Mouse (Mus musculus) heart, embryonic 12.5 days (tissue): ENCODE results near the gene Snai1. TPM values are rescaled to one million over a fixed set of nuclear protein-coding genes. Genes with fewer than 3 reads are reported as not detected.
A peak's percentile ranks its signal among the peaks of the same experiment; 100 is the strongest.

Experiments used
- ATAC-seq: fragments of 200-750 bp; cut with Nextera tagmentation; 2 replicates; pipeline ENCODE4 v1.8.0; 2017; ENCODE audit warnings: moderate TSS enrichment, moderate library complexity; ENCODE audit not compliant: insufficient number of reproducible peaks, low FRiP score
- H3K27ac ChIP-seq: fragments of 300-500 bp; sonication (generic); 2 replicates; pipeline ENCODE4 v1.5.1; 2016; ENCODE audit warnings: mild to moderate bottlenecking, moderate library complexity; ENCODE audit not compliant: poor library complexity, severe bottlenecking
- H3K27me3 ChIP-seq: fragments of 300-500 bp; sonication (generic); replicated peaks from 2 replicates; pipeline ENCODE4 v1.6.1; 2016; ENCODE audit warnings: mild to moderate bottlenecking, moderate library complexity
- H3K36me3 ChIP-seq: fragments of 300-500 bp; sonication (generic); 2 replicates; pipeline ENCODE4 v1.6.1; 2016; ENCODE audit warnings: mild to moderate bottlenecking, moderate library complexity
- H3K4me1 ChIP-seq: fragments of 300-500 bp; sonication (generic); replicated peaks from 2 replicates; pipeline ENCODE4 v1.6.1; 2016; ENCODE audit warnings: mild to moderate bottlenecking
- H3K4me2 ChIP-seq: fragments of 300-500 bp; sonication (generic); 2 replicates; pipeline ENCODE4 v1.6.1; 2016; ENCODE audit warnings: mild to moderate bottlenecking, moderate library complexity
- H3K4me3 ChIP-seq: fragments of 300-500 bp; sonication (generic); 2 replicates; pipeline ENCODE4 v1.5.1; 2016; ENCODE audit warnings: mild to moderate bottlenecking
- H3K9ac ChIP-seq: fragments of 300-500 bp; sonication (generic); 2 replicates; pipeline ENCODE4 v1.6.1; 2016; ENCODE audit warnings: mild to moderate bottlenecking, moderate library complexity
- H3K9me3 ChIP-seq: fragments of 300-500 bp; sonication (generic); replicated peaks from 2 replicates; pipeline ENCODE4 v1.6.1; 2016; ENCODE audit warnings: mild to moderate bottlenecking, moderate library complexity
- WGBS: fragments of 180-500 bp; shearing (Covaris S2); methylation state at CpG from one replicate; pipeline ENCODE4 v1.1.7; 2016; 5-methylcytosine and 5-hydroxymethylcytosine counted together
- polyA plus RNA-seq: library from polyadenylated mRNA; unstranded; fragments of >200 nt; fragmentation: Nextera tagmentation; extraction: Ambion mirVana; gene quantifications from 2 replicates; pipeline ENCODE4 v1.2.1, GENCODE M21; 2016

Gene Snai1
- 18.8 and 21.4 TPM in 2 replicates for polyA plus RNA-seq

- peak; percentile 93 for ATAC-seq
- Histone ChIP-seq H3K9me3 (no peaks in the 10 kb centered on the region), H3K4me3 (peak within 1 kb of the TSS; percentile 61), H3K36me3 (peaks cover 12% of the 10 kb centered on the region), H3K4me1 (peaks cover 53% of the 10 kb centered on the region), H3K9ac (peak within 1 kb of the TSS; percentile 81), H3K4me2 (peak within 1 kb of the TSS; percentile 89), H3K27me3 (peaks cover 39% of the 10 kb centered on the region), H3K27ac (peak within 1 kb of the TSS; percentile 12)
- under 1% methylated on average over 58 of the region's 58 CpGs for WGBS
Observed at GRCm38 (mm10) chr2:167537476-167538297, at the start of gene Snai1. Snai1 (plus strand) TSS chr2:167538195.

- H3K9ac ChIP-seq = peak overlapping the region; percentile 95
- WGBS = 79% methylated on average over 4 of the region's 4 CpGs
- H3K4me2 ChIP-seq = peak overlapping the region; percentile 87
- no peak overlapping the region for H3K27ac ChIP-seq
- no peaks in the 10 kb centered on the region for H3K9me3 ChIP-seq
- ATAC-seq = no peak
- H3K4me3 ChIP-seq = peak overlapping the region; percentile 96; the same call in 1 of the 2 replicates
- no peaks in the 10 kb centered on the region for H3K27me3 ChIP-seq
- peaks cover 14% of the 10 kb centered on the region; the same call in 1 of the 2 replicates for H3K36me3 ChIP-seq
- H3K4me1 ChIP-seq = peaks cover 38% of the 10 kb centered on the region
Observed at GRCm38 (mm10) chr2:167490813-167491525, 47.0 kb upstream of the Snai1 start.

DNA sequence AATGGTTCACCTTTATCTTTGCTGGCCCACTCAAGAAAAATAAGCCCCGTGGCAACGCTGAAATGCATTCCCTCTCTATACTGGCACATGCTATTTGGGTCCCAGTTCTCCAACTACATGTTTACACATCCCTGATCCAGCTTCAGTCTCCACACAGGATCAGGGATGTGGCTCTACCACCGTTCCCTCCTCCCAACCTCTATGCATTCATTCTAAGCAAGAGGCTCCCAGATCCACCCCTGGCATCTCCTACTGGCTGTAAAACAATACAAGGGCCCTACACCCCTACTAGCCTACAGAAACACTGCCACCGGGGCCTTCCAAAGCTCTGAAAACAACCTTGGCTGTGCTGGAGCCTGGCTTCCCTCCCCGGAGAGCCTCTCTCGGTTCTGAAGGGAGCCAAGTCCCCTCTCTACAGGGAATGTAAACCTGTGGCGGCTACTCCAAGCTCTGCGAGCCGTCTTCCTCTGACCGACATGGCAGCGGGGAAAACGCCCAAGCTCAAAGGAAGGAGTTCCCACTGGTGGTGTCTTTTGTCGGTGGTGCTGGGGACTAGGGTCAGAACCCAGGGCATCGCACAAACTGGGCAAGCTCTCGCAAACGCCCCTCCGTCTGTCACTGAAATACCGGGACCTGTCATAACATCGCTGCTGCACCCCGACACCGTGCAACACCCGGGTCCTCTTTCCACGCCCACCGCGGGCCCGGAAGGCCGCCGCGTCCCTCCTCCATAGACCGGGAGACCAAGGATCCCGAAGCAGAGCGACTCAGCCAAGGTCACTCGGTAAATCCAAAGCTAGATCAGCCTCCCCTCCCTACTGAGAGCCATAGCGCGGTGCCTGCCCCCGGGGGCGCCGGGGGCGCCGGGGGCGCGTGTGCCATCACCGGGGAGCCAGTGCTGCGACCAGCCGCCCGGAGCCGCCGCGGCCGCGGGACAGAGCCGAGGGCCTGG is 46.0 kb upstream of the Snai1 start, which contains the start of gene Rnf114:
Gene Rnf114, plus strand, starts transcription at position 889 of the 952 bp plus-strand sequence.
- Histone ChIP-seq H3K9me3 (no peaks in the 10 kb centered on the region), H3K27ac (peak within 1 kb of the TSS; percentile 93), H3K9ac (peak within 1 kb of the TSS; percentile 95), H3K4me3 (peak within 1 kb of the TSS; percentile 96), H3K4me2 (peak within 1 kb of the TSS; percentile 87), H3K4me1 (peaks cover 27% of the 10 kb centered on the region), H3K36me3 (peaks cover 12% of the 10 kb centered on the region; the same call in 1 of the 2 replicates), H3K27me3 (no peaks in the 10 kb centered on the region)
- WGBS = 3% methylated on average over 52 of the region's 52 CpGs
- peak; percentile 43 for ATAC-seq

DNA sequence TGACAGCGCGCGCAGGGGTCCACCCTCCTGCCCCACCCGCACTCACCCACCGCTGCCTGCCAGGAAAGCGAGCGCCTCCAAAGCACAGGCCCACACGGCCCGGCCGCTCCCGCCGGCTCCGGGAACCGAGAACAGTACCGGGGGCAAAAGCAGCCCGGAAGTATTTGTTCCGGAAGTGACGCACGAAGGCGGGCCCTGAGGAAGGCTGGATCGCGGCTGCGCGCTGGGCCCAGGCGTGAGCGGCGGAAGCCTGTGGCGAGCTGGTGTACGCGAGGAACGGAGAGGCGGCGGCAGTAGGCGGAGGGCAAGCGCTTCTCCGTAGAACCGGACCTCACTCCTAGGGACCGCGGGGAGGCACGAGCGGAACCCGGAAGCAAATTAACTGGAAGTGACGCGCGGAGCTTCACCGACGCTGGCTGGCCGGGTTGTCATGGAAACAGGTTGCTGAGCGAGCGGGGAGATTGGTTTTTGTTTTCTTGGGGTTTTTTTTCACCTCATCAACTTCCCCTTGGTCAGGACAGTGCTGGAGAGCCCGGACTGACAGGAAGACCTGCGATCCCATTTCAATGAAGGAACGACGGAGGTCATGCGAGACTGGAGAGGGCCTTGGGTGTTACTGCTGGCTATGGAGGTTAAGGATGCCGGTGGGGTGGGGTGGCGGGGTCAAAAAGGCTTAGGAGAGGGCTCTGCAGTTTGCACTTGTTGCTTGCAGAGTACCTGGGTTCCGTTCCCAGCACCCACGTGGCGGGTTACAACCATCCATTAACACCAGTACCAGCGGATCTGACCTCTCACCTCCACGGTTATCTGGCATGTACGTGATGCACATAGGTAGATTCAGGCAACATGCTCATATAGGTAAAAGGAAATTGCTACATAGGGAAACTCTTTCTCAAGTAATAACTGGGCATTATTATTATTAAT is 45.0 kb upstream of the Snai1 start, which contains the start of gene Spata2:
Gene Spata2, minus strand, starts transcription at position 175 of the 924 bp plus-strand sequence.
- peaks cover 20% of the 10 kb centered on the region for H3K4me1 ChIP-seq
- peak within 1 kb of the TSS; percentile 95 for H3K9ac ChIP-seq
- peak; percentile 91 for ATAC-seq
- H3K27me3 ChIP-seq = no peaks in the 10 kb centered on the region
- peaks cover 5% of the 10 kb centered on the region; the same call in 1 of the 2 replicates for H3K36me3 ChIP-seq
- 2% methylated on average over 63 of the region's 63 CpGs for WGBS
- H3K4me2 ChIP-seq = peak within 1 kb of the TSS; percentile 87
- H3K9me3 ChIP-seq = no peaks in the 10 kb centered on the region
- peak within 1 kb of the TSS; percentile 93 for H3K27ac ChIP-seq
- peak within 1 kb of the TSS; percentile 96 for H3K4me3 ChIP-seq

- no peak overlapping the region for H3K4me3 ChIP-seq
- no peak for ATAC-seq
- 75% methylated on average over 7 of the region's 7 CpGs for WGBS
Observed at GRCm38 (mm10) chr2:167496437-167496836, 41.6 kb upstream of the Snai1 start.

GRCm38 (mm10) chr2:167497272-167497671 is 40.7 kb upstream of the Snai1 start:
- H3K27ac ChIP-seq = no peak overlapping the region
- no peak overlapping the region for H3K4me3 ChIP-seq
- H3K4me2 ChIP-seq = no peak overlapping the region
- H3K4me1 ChIP-seq = no peaks in the 10 kb centered on the region
- no peak overlapping the region for H3K9ac ChIP-seq
- ATAC-seq = no peak
- no peaks in the 10 kb centered on the region for H3K27me3 ChIP-seq
- H3K36me3 ChIP-seq = peaks cover 3% of the 10 kb centered on the region; the same call in 1 of the 2 replicates
- no peaks in the 10 kb centered on the region for H3K9me3 ChIP-seq
- WGBS = 80% methylated on average over 5 of the region's 5 CpGs

More at GRCm38 (mm10) chr2:167496437-167496836, 41.6 kb upstream of the Snai1 start:
- Histone ChIP-seq H3K27me3 (no peaks in the 10 kb centered on the region), H3K4me2 (no peak overlapping the region), H3K4me1 (peaks cover 6% of the 10 kb centered on the region), H3K9ac (no peak overlapping the region), H3K9me3 (no peaks in the 10 kb centered on the region), H3K36me3 (peaks cover 3% of the 10 kb centered on the region; the same call in 1 of the 2 replicates), H3K27ac (no peak overlapping the region)

DNA sequence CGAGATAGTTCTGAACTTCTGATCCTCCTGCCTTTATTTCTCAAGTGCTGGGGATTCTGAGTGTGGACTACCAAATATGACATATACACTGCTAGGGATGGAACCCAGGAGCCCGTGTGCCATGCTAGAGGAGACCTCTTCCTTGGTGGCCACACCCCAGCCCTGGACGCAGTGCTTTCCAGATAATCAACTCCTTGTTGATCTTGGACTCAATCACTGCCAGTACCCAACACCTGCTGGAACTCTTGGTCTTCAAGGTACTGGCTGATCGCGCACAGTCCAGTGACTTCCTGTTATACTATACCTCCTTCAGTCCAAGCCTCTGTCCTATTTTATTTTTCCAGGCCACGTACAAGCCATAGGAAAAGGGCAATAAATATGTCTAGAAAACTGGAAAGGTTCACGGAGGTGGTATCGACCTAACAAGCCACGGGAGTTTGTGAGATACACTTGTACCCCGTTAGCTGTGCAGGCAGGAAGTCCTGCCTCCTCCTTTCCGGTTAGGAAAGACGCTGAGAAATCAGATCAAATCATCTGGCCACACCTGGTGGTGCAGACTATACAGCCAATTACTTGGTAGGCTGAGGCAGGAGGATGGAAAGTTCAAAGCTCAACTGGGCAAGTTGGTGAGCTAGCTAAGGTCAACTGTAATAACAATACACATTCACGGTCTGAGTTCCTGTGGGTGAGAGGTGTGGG is 35.3 kb upstream of the Snai1 start:
- no peak overlapping the region for H3K27ac ChIP-seq
- H3K9me3 ChIP-seq = no peaks in the 10 kb centered on the region
- H3K9ac ChIP-seq = peak overlapping the region; percentile 93; the same call in 1 of the 2 replicates
- peak overlapping the region; percentile 93 for H3K4me2 ChIP-seq
- WGBS = 39% methylated on average over 13 of the region's 13 CpGs
- no peaks in the 10 kb centered on the region for H3K27me3 ChIP-seq
- H3K4me3 ChIP-seq = peak overlapping the region; percentile 92
- peaks cover 10% of the 10 kb centered on the region; the same call in 1 of the 2 replicates for H3K36me3 ChIP-seq
- peaks cover 35% of the 10 kb centered on the region for H3K4me1 ChIP-seq
- ATAC-seq = peak; percentile 14; the same call in 1 of the 2 replicates

- Histone ChIP-seq H3K9ac (peak overlapping the region; percentile 93), H3K4me2 (peak overlapping the region; percentile 93), H3K4me1 (peaks cover 41% of the 10 kb centered on the region), H3K4me3 (peak overlapping the region; percentile 92), H3K36me3 (peaks cover 16% of the 10 kb centered on the region; the same call in 1 of the 2 replicates), H3K9me3 (no peaks in the 10 kb centered on the region), H3K27ac (peak overlapping the region; percentile 75), H3K27me3 (no peaks in the 10 kb centered on the region)
- under 1% methylated on average over 85 of the region's 85 CpGs for WGBS
- ATAC-seq = peak; percentile 88
Observed at GRCm38 (mm10) chr2:167503253-167503895, 34.6 kb upstream of the Snai1 start.

GRCm38 (mm10) chr2:167503896-167504349 is 34.1 kb upstream of the Snai1 start:
- ATAC-seq = peak; percentile 33

More at GRCm38 (mm10) chr2:167503896-167504349, 34.1 kb upstream of the Snai1 start:
- Histone ChIP-seq H3K4me1 (peaks cover 41% of the 10 kb centered on the region), H3K9me3 (no peaks in the 10 kb centered on the region), H3K9ac (peak overlapping the region; percentile 93), H3K27me3 (no peaks in the 10 kb centered on the region), H3K4me3 (peak overlapping the region; percentile 92), H3K4me2 (peak overlapping the region; percentile 93), H3K36me3 (peaks cover 21% of the 10 kb centered on the region), H3K27ac (peak overlapping the region; percentile 75)
- WGBS = under 1% methylated on average over 32 of the region's 32 CpGs
